Mouse (Mus musculus): Measurements from ENCODE around the gene Gm10272.
"Not testable (repeated sequence)": the region's sequence is repeated elsewhere in the genome, so short reads cannot be mapped to it uniquely, and the experiment has no call there.

Gm10272 gene

GRCm38 (mm10) chr10:77706326-77706725 lies at the start of gene Gm10272:
Gm10272 (plus strand) TSS chr10:77706626.
- no peak for DNase-seq (ENCODE audit: low spot score)

- no peak for DNase-seq (ENCODE audit: low spot score)
Measured at GRCm38 (mm10) chr10:77658286-77658994, 48.0 kb upstream of the Gm10272 start.

GRCm38 (mm10) chr10:77663949-77664665 lies 42.3 kb upstream of the Gm10272 start:
- no peak for DNase-seq (ENCODE audit: low spot score)

- no peak for DNase-seq (ENCODE audit: low spot score)
Measured at GRCm38 (mm10) chr10:77666342-77666741, 40.1 kb upstream of the Gm10272 start.

GRCm38 (mm10) chr10:77667402-77667801 lies 39.0 kb upstream of the Gm10272 start:
- DNase-seq (ENCODE audit: low spot score), result no peak

GRCm38 (mm10) chr10:77670710-77671109 lies 35.7 kb upstream of the Gm10272 start:
- no peak for DNase-seq (ENCODE audit: low spot score)

- no peak for DNase-seq (ENCODE audit: low spot score)
Measured at GRCm38 (mm10) chr10:77671519-77671918, 34.9 kb upstream of the Gm10272 start.

GRCm38 (mm10) chr10:77673765-77674164 lies 32.7 kb upstream of the Gm10272 start:
- DNase-seq (ENCODE audit: low spot score), result no peak

- no peak for DNase-seq (ENCODE audit: low spot score)
Measured at GRCm38 (mm10) chr10:77677562-77677961, 28.9 kb upstream of the Gm10272 start.

- no peak for DNase-seq (ENCODE audit: low spot score)
Measured at GRCm38 (mm10) chr10:77682994-77683393, 23.4 kb upstream of the Gm10272 start.

- DNase-seq (ENCODE audit: low spot score), result no peak
Measured at GRCm38 (mm10) chr10:77684181-77684580, 22.2 kb upstream of the Gm10272 start.

GRCm38 (mm10) chr10:77685895-77686664 lies 20.3 kb upstream of the Gm10272 start, which contains the start of gene Tspear:
Tspear (plus strand) TSS chr10:77686569.
- no peak for DNase-seq (ENCODE audit: low spot score)

- DNase-seq (ENCODE audit: low spot score), result no peak
Measured at GRCm38 (mm10) chr10:77687021-77687420, 19.4 kb upstream of the Gm10272 start.

- not testable (repeated sequence) for DNase-seq (ENCODE audit: low spot score)
Measured at GRCm38 (mm10) chr10:77690356-77690807, 16.0 kb upstream of the Gm10272 start, which contains the start of gene Gm19402. Gm19402 (minus strand) TSS chr10:77690757.

- DNase-seq (ENCODE audit: low spot score), result no peak
Measured at GRCm38 (mm10) chr10:77697133-77697532, 9.3 kb upstream of the Gm10272 start, which contains the start of gene Gm9508. Gm9508 (minus strand) TSS chr10:77697233.

GRCm38 (mm10) chr10:77709831-77710230 lies 3.4 kb downstream of the Gm10272 start:
- DNase-seq (ENCODE audit: low spot score), result no peak

GRCm38 (mm10) chr10:77711157-77711556 lies 4.7 kb downstream of the Gm10272 start, which contains the start of gene Gm10024:
Gm10024 (plus strand) TSS chr10:77711457.
- DNase-seq (ENCODE audit: low spot score), result not testable (repeated sequence)

GRCm38 (mm10) chr10:77713734-77714133 lies 7.3 kb downstream of the Gm10272 start:
- DNase-seq (ENCODE audit: low spot score), result no peak

GRCm38 (mm10) chr10:77715507-77715906 lies 9.1 kb downstream of the Gm10272 start, which contains the start of gene Gm10142:
Gm10142 (plus strand) TSS chr10:77715807.
- DNase-seq (ENCODE audit: low spot score), result no peak

GRCm38 (mm10) chr10:77720299-77720698 lies 13.9 kb downstream of the Gm10272 start, which contains the start of gene Krtap12-1:
Krtap12-1 (plus strand) TSS chr10:77720599.
- not testable (repeated sequence) for DNase-seq (ENCODE audit: low spot score)

GRCm38 (mm10) chr10:77724855-77725254 lies 18.4 kb downstream of the Gm10272 start:
- DNase-seq (ENCODE audit: low spot score), result no peak

- no peak for DNase-seq (ENCODE audit: low spot score)
Measured at GRCm38 (mm10) chr10:77726186-77726585, 19.8 kb downstream of the Gm10272 start, which contains the start of gene Gm10100. Gm10100 (plus strand) TSS chr10:77726486.
